25 mouse cellular contexts compared by ENCODE assay signal in genomic region chr5:122572001-122572400, GRCm38 (mm10). TPM values are rescaled to one million over a fixed set of nuclear protein-coding genes. Genes with fewer than 3 reads are reported as not detected.
DNase-seq lines count a peak whose midpoint lies in the region; ATAC-seq lines count a peak whose summit lies in the region.
"Had no signal": no experiment of that assay in that cellular context is flagged by ENCODE, and none has a peak within 500 bp of the region (broad histone marks: within the 10 kb centered on the region; RNA-seq: fewer than 3 reads in every experiment).

No protein-coding gene starts in this region.

- peak; percentile 70; the same call in 1 of the 2 replicates for ATAC-seq in heart, embryonic 16.5 days (replicated peaks; ENCODE audit: extremely low read depth, insufficient read depth, low FRiP score)
- ATAC-seq: activated CD4-positive, CD25-positive, alpha-beta regulatory T cell, adult 4 months; CD4-positive, CD25-positive, alpha-beta regulatory T cell, adult 4 months; forebrain, embryonic 13.5 days; intestine, postnatal 0 days; liver, embryonic 12.5 days; liver, postnatal 0 days; midbrain, embryonic 16.5 days had no signal

- H3K27me3 ChIP-seq in heart, embryonic 10.5 days (ENCODE audit: insufficient read depth, poor library complexity, severe bottlenecking) = no peaks in the 10 kb centered on the region
- H3K27me3 ChIP-seq in heart, embryonic 16.5 days (ENCODE audit: control insufficient read depth, insufficient read depth, low read length) = no peaks in the 10 kb centered on the region
- H3K27me3 ChIP-seq: forebrain, embryonic 13.5 days; liver, embryonic 12.5 days had no signal

- H3K4me1 ChIP-seq in heart, embryonic 10.5 days = peaks cover 16% of the 10 kb centered on the region
- H3K4me1 ChIP-seq in heart, embryonic 16.5 days (ENCODE audit: control insufficient read depth, insufficient read depth, low read length) = peaks cover 14% of the 10 kb centered on the region
- H3K4me1 ChIP-seq: forebrain, embryonic 13.5 days; liver, embryonic 12.5 days had no signal

- 74% methylated on average over 5 of the region's 5 CpGs for WGBS in heart, embryonic 10.5 days
- 47% methylated on average over 5 of the region's 5 CpGs for WGBS in heart, embryonic 16.5 days

- peak overlapping the region; percentile 38 for H3K9ac ChIP-seq in heart, embryonic 16.5 days (ENCODE audit: low read length)
- H3K9ac ChIP-seq: forebrain, embryonic 13.5 days; hindbrain, embryonic 14.5 days; liver, embryonic 12.5 days; liver, postnatal 0 days had no signal

- no peaks in the 10 kb centered on the region for H3K9me3 ChIP-seq in heart, embryonic 10.5 days
- no peaks in the 10 kb centered on the region for H3K9me3 ChIP-seq in heart, embryonic 16.5 days (replicated peaks; ENCODE audit: control insufficient read depth, low read length)
- H3K9me3 ChIP-seq: forebrain, embryonic 13.5 days; liver, embryonic 12.5 days had no signal

- no peak overlapping the region for H3K4me2 ChIP-seq in heart, embryonic 16.5 days (ENCODE audit: low read depth, low read length)
- H3K4me2 ChIP-seq: forebrain, embryonic 13.5 days; hindbrain, embryonic 14.5 days; liver, embryonic 12.5 days; midbrain, embryonic 11.5 days had no signal

- intact Hi-C loops in heart, postnatal 25 days (cut with DNase I) = no loop called here
- intact Hi-C loops in heart, postnatal 14 days (cut with DNase I) = no loop called here

- DNase-seq in heart, embryonic 10.5 days (ENCODE audit: low spot score) = no peak
- DNase-seq in heart, postnatal 25 days (ENCODE audit: low spot score) = no peak
- DNase-seq in heart, postnatal 14 days = no peak
- peak; percentile 14 for DNase-seq in kidney, postnatal 14 days
- DNase-seq in kidney, adult 11 months = no peak
- DNase-seq in cerebellum, postnatal 36 days = no peak
- DNase-seq: cerebellum, adult 8-10 months; cerebellum, postnatal 25 days; gastrocnemius, postnatal 14 days; layer of hippocampus, postnatal 36 days; left cerebral cortex, postnatal 4 days; liver, postnatal 0 days; lung, postnatal 36 days; right cerebral cortex, adult 18-20 months; spleen, adult 18-20 months; thymus, postnatal 14 days had no signal

- H3K4me3 ChIP-seq in heart, embryonic 10.5 days = no peak overlapping the region
- H3K4me3 ChIP-seq in heart, embryonic 16.5 days (ENCODE audit: low read length) = no peak overlapping the region
- H3K4me3 ChIP-seq: forebrain, embryonic 13.5 days; liver, embryonic 12.5 days had no signal

- H3K27ac ChIP-seq in heart, embryonic 10.5 days = peak overlapping the region; percentile 69; the same call in 1 of the 2 replicates
- H3K27ac ChIP-seq in heart, embryonic 16.5 days (ENCODE audit: low read length) = peak overlapping the region; percentile 80
- H3K27ac ChIP-seq: forebrain, embryonic 13.5 days; hindbrain, embryonic 14.5 days; liver, embryonic 12.5 days had no signal

- H3K36me3 ChIP-seq in heart, embryonic 10.5 days = peaks cover 27% of the 10 kb centered on the region
- peaks cover 6% of the 10 kb centered on the region; the same call in 1 of the 2 replicates for H3K36me3 ChIP-seq in heart, embryonic 16.5 days (ENCODE audit: control insufficient read depth, insufficient read depth)
- H3K36me3 ChIP-seq: liver, embryonic 12.5 days had no signal

RNA-seq across cellular contexts. Expression of gene Ift81, which starts 42.3 kb away (rescaled TPM):
- 25.2 and 35.2 TPM in 2 replicates for polyA plus RNA-seq in heart, embryonic 10.5 days (2016; fragmentation: Nextera tagmentation; extraction: Ambion mirVana)
- total RNA-seq in heart, postnatal 25 days (2021) = 10 to 100 TPM; 67.4 to 68.3 TPM
- 30.6 and 33.1 TPM in 2 replicates for polyA plus RNA-seq in heart, embryonic 16.5 days (2015; fragmentation: Nextera tagmentation; extraction: Ambion mirVana)
- total RNA-seq in heart, postnatal 14 days (2021) = 10 to 100 TPM; 49.4 to 58.5 TPM
